Mouse (Mus musculus) embryonic facial prominence, embryonic 15.5 days (tissue): ENCODE data around the gene Tent5a. TPM values are rescaled to one million over a fixed set of nuclear protein-coding genes. Genes with fewer than 3 reads are reported as not detected.

Experiments
- ATAC-seq: fragments of 200-750 bp; cut with Nextera tagmentation; 2 replicates; pipeline ENCODE4 v1.8.0; 2017; ENCODE audit warnings: low read depth, moderate TSS enrichment; ENCODE audit not compliant: insufficient number of reproducible peaks, low FRiP score, low TSS enrichment
- H3K27ac ChIP-seq: fragments of 300-500 bp; sonication (generic); replicated peaks from 2 replicates; pipeline ENCODE4 v1.5.1; 2015; ENCODE audit warnings: mild to moderate bottlenecking, inconsistent platforms
- H3K27me3 ChIP-seq: fragments of 300-500 bp; sonication (generic); 2 replicates; pipeline ENCODE4 v1.6.1; 2015; ENCODE audit warnings: inconsistent platforms
- H3K36me3 ChIP-seq: fragments of 300-500 bp; sonication (generic); 2 replicates; pipeline ENCODE4 v1.6.1; 2015; ENCODE audit warnings: mild to moderate bottlenecking, inconsistent platforms
- H3K4me1 ChIP-seq: fragments of 300-500 bp; sonication (generic); 2 replicates; pipeline ENCODE4 v1.6.1; 2015; ENCODE audit warnings: inconsistent platforms
- H3K4me2 ChIP-seq: fragments of 300-500 bp; sonication (generic); replicated peaks from 2 replicates; pipeline ENCODE4 v1.6.1; 2015; ENCODE audit warnings: mild to moderate bottlenecking, inconsistent platforms
- H3K4me3 ChIP-seq: fragments of 300-500 bp; sonication (generic); replicated peaks from 2 replicates; pipeline ENCODE4 v1.5.1; 2015; ENCODE audit warnings: mild to moderate bottlenecking, inconsistent platforms
- H3K9ac ChIP-seq: fragments of 300-500 bp; sonication (generic); 2 replicates; pipeline ENCODE4 v1.6.1; 2015; ENCODE audit warnings: inconsistent platforms
- H3K9me3 ChIP-seq: fragments of 300-500 bp; sonication (generic); replicated peaks from 2 replicates; pipeline ENCODE4 v1.6.1; 2016; ENCODE audit warnings: inconsistent platforms
- WGBS: fragments of 180-500 bp; shearing (Covaris S2); methylation state at CpG from one replicate; pipeline ENCODE4 v1.1.7; 2015; 5-methylcytosine and 5-hydroxymethylcytosine counted together
- polyA plus RNA-seq: library from polyadenylated mRNA; unstranded; fragments of >200 nt; fragmentation: Nextera tagmentation; extraction: Ambion mirVana; gene quantifications from 2 replicates; pipeline ENCODE4 v1.2.1, GENCODE M21; 2015

Gene Tent5a
- polyA plus RNA-seq, 1 experiment from 2014 or later, result 25.3 TPM

- ATAC-seq, result no peak
- Histone ChIP-seq H3K4me2 (no peak overlapping the region), H3K27ac (no peak overlapping the region), H3K4me3 (no peak overlapping the region), H3K27me3 (no peaks in the 10 kb centered on the region), H3K9ac (no peak overlapping the region), H3K4me1 (no peaks in the 10 kb centered on the region), H3K36me3 (no peaks in the 10 kb centered on the region), H3K9me3 (no peaks in the 10 kb centered on the region)
- 85% methylated on average over 4 of the region's 4 CpGs for WGBS
Measured at GRCm38 (mm10) chr9:85302849-85303248, 24.3 kb downstream of the Tent5a start.

GRCm38 (mm10) chr9:85274114-85274513 is 53.0 kb downstream of the Tent5a start:
- no peak overlapping the region for H3K9ac ChIP-seq
- H3K27me3 ChIP-seq, result no peaks in the 10 kb centered on the region
- no peak overlapping the region for H3K27ac ChIP-seq
- ATAC-seq, result no peak
- 74% methylated on average over 2 of the region's 2 CpGs for WGBS
- H3K9me3 ChIP-seq, result no peaks in the 10 kb centered on the region
- no peak overlapping the region for H3K4me3 ChIP-seq
- no peaks in the 10 kb centered on the region for H3K36me3 ChIP-seq
- no peaks in the 10 kb centered on the region for H3K4me1 ChIP-seq
- H3K4me2 ChIP-seq, result no peak overlapping the region

Other genes starting within 250 kb of the Tent5a start
- gene Gm11114, start 14.6 kb downstream of the Tent5a start, polyA plus RNA-seq, result not detected in 2 replicates